Mouse (Mus musculus) c-Kit-positive CD71-positive TER-119-positive erythroid progenitor cells, embryonic 14.5 days (primary cell): Measurements from ENCODE around the gene Atad2b.
"Not testable (repeated sequence)": the region's sequence is repeated elsewhere in the genome, so short reads cannot be mapped to it uniquely, and the experiment has no call there.

Experiments
- DNase-seq: peaks from one replicate; pipeline ENCODE4 v3.0.0-alpha.2; 2013; ENCODE audit warnings: low spot score

Gene Atad2b

DNA sequence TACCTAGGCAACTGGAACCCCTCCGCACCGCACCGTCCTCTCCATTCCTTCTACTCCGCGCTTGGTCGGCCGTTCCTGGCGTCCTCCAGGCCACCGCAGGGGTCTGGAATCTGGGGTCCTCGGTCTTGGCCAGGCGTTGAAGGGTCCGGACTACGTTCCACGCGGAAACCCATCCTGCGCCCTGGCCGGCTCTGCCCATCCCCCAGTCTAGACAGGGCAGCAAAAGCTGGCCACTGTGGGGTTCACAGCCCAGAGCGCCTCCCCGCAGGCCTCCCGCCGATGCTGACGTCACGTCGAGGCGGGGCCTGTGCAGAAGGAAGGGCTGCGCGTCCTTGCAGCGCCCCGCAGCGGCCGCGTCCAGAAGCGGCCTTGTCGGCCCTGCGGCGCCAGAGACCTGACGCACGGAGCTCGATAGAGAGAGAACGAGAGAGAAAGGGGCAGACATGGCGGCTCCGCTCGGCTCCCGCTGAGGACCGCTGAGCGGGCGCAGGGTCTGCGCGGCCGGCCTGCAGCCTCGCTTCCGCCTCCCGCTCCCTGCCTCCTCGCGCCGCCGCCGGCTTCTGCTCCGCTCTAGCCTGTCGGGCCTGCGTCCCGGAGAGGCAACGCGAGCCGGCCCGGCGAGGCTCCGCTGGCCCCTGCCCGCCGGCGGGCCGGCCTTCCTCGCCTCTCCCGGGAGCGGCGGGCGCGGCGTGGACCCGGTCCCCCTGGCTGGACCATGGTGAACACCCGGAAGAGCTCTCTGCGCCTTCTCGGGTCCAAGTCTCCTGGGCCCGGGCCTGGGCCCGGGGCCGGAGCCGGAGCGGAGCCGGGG is at the start of gene Atad2b:
Gene Atad2b, plus strand, starts transcription at position 360 of the 811 bp plus-strand sequence.
- DNase-seq: peak; percentile 94

DNA sequence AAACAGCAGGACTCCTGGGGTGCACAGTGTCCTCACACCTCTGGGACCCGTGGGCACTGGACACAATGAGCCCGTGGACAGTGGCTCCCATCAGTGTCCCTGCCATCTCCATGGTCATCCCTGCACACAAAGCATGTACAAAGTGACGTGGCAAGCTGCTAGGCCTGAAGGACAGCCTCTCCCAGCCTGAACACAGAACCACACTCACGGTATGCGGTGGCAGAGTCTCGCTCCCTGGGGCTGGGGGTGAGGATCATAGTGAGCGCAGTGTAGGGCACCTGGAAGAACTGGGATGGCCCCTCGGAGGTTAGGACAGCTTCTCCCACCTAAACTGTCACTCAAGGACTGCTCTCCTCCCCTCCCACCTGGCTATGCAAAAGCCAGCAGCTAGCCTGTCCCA is 48.2 kb upstream of the Atad2b start:
- DNase-seq: no peak

DNA sequence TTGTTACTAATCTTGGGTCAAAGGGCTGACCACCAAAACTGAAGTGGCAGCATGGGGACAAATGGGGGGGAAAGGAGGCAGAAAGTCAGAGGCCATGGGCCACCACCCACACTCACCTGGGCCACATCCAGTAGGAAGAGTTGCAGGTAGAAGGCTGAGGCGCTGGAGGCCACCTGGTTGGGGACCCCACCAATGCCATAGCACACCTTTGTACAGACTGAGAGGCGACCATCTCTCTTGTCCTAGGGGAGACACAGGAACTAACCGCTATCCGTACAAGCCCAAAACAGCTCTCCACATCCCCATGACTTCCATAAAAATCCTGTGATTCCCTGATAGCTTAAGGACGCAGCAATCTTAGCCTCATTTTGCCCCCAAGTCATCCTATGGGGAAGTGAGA is 45.9 kb upstream of the Atad2b start:
- DNase-seq: no peak

DNA sequence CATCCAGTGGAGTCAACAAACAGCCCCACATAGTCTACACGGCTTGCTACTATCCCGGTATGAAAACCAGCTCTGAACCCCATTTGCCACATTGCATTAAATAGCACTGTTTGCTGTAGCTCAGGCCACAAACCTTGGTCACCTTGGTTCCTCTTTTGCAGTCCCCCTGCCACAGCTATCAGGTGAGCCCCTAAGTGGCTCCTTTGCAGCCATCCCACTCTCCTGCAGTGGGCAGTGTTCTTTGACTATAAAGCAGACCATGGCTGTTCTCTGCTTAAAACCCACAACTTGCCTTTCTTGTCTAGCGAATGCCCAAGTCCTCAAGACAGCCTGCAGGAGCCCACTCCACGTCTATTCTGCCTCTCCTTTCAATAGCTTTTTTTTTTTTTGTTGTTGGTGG is 44.9 kb upstream of the Atad2b start:
- DNase-seq: no peak

DNA sequence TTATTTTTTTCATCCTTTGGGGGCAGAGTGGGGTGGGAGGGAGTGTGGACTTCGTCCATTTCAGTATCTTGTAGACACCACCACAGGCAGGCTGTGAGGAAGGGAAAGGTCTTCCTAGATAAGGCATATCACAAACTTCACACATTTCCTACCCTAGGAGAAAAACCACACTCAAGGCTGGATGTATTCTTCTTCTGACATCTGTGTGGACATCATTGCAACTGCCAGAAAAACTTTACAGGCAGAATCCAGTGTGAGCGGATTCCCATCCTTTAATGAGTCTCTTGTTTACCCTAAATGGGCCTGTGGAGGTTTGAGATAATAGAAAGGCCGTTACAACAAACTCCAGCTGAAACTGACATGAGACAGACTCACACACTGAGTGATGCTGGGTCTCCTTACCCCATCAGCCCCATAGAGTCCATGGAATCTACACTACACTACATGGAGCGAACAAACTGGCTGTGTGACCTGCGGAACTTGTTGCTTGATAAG is 44.1 kb upstream of the Atad2b start:
- DNase-seq: peak; percentile 87

DNA sequence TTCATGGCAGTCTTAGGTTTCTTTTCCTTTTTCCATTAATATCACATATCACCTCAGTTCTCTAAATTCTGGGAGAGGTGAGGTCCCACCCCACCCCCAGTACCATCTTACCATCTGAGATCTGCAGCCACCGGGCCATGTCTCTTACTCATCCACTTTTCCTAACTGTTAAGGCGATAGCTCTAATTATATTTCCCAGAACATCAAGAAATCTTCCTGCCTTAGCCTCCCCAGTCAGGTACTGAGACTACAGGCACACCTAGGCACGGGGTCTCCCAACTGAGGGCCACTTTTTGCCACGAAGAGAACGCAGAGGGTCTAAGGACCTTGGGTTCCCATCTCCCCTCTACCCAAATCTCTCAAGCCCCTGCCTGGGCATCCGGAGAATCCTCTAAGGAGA is 43.6 kb upstream of the Atad2b start:
- DNase-seq: no peak

DNA sequence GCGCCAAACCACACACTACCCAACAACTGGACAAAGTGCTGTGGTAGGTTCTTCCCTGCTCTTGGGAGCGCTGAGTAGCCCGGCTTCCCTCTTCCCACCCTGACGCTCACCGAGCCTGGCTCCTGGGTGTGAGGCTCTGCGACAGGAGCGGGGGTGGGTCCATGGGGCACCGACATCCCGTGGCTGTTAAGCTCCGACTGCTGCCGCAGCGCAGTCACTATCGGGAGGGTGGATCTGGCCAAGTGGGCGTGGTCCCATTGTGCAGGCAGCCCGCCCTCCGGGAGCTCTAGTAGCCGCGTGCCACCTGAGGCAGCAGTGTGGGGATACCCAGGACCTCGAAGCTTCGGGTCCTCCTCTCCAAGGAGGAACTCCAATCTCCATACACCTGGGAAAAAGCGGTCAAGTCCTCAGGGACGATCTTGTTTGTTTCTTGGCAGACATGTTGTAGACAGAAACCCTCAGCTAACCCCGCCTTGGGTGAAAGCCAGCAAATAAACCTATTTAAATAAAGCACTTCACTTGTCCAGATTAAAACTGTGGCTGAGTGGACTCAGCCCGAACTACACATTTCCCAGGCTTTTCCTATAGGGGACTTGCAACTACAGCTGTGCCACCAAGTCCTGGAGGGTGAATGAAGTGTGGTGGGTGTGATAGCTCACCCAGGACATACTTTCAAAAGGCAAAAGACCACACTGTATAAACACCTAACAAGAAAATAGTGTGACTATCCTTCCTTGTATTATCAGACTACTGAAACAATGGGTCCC is 42.8 kb upstream of the Atad2b start, which contains the start of gene Mfsd2b:
Gene Mfsd2b, minus strand, starts transcription at position 199 of the 767 bp plus-strand sequence.
- DNase-seq: peak; percentile 91

DNA sequence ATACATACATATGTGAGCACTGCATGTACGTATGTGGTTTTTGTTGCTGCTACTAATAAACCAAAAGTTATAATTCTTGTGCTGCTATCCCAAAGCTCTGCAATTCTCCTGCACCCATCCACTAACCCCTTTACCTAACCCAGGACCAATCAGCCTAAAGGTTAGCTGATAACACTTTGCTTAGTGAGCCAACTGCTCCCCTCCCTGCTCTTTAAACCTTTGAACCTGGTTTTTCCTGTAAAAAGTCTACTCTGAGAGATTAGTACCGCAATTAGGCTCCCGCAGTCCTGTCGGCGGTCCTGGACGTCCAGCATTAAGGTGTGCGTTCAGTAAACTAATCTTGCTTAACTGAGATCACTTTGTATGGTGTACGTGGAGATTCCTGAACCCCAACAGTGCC is 41.5 kb upstream of the Atad2b start:
- no peak for DNase-seq

DNA sequence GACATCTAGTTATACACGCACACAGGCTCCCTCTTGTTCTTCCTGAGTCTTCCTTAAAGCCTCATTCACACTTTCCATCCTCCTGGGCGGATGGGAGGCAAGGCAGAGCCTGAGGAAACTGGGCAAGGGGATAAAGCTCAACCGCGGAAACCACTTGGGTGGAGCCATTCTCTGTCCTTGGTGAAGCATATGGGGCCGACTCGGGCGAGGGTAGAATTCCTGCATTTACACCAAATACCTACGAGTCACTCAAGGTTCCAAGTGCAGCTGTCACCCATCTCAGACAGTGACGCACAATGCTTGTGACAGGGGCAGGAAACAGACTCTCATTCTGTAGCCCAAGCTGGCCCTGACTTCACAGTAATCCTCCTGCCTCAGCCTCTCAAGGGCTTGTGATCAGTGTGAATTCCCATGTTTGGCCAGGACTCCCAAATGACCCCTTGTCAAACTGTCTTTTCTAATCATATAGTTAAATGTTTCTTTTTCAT is 38.8 kb upstream of the Atad2b start:
- DNase-seq: no peak

DNA sequence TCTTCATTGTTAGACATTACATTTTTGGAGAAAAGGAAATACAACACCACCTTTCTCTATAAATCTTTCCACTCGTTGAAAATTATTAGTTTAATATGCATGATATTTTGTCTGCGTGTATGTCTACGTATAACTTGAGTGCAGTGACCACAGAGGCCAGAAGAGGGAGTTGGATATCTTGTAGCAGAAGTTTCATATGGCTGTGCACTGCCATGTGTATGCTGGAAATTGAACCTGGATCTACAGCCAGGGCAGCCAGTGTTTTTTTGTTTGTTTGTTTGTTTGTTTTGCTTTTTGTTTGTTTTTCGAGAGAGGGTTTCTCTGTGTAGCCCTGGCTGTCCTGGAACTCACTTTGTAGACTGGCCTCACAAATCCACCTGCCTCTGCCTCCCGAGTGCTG is 38.1 kb upstream of the Atad2b start:
- DNase-seq: no peak

DNA sequence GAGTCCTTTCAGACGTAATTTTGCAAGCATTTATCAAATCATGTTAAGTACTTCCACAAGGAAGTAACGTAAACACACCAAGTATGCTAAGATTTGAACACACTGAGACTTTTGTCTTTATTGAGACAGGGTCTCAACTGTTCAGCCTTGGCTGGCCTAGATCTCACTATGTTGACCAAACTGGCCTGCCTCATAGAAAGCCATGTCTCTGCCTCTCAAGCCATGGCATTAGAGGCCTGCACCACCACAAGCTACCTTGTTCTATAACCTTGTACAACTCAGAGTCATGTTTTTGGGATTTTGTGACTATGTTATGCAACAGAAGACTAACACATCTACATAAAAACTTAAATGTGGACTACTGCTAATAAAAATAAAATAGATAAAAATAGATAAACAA is 35.1 kb upstream of the Atad2b start:
- no peak for DNase-seq

DNA sequence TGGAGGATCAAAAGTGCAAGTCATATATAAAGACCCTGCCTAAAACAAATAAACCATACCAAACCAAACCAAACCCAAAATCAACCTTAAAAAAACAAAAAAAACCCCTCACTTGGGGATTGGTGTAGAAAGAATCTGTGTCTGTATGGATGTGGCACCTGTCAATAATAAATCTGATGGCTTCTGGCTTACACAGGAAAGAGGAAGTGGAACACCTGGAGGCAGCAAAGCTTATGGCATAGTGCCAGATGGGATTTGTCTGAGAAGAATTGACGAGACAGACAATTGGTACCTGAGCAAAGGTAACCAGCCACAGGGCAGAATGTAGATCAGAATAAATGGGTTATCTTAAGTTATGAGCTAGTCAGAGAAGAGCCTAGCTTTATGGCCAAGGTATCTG is 32.1 kb upstream of the Atad2b start:
- DNase-seq: no peak

DNA sequence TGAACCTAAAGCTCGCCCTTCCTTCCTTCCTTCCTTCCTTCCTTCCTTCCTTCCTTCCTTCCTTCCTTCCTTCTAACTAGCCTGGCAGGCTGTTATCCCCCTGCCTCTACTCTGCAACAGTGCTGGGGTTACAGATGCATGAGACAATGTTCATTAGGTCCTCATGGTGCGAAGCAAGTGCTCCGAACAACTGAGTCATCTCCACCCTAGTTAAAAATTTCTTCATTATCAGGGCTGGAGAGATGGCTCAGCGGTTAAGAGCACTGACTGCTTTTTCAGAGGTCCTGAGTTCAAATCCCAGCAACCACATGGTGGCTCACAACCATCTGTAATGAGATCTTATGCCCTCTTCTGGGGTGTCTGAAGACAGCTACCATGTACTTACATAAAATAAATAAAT is 30.6 kb upstream of the Atad2b start:
- DNase-seq: not testable (repeated sequence)

DNA sequence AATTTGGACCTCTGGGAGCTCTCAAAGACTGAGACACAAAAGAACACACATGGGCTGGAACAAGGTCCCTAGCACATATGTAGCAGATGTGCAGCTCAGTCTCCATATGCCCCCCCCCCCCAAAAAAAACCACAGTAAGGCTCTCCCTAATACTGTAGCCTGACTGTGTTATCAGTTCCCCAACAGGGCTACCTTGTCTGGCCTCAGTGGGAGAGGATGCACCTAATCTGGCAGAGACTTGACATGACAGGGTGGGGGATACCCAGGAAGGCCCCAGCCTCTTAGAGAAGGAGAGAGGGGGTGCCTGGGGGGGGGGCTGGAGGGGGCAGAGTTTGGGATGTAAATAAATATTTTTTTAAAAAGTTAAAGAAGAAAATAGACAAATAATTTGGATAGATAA is 28.4 kb upstream of the Atad2b start:
- no peak for DNase-seq

DNA sequence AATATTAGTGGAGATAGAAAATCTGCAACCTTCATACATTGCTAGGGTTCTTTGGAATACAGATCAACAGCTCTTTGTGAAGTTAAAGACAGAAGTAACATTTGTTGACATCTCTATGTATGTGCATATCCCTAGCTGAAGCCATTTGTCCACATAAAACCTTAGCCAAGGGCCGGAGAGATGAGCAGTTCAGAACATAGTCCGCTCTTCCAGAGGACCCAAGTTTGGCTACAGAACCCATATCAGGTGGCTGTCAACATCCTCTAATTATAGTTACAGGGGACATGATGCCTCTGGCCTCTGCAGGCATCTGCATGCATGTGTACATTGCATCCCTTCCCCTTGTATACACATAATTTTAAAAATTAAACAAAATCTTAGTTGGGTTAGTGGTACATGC is 27.9 kb upstream of the Atad2b start:
- DNase-seq: no peak

DNA sequence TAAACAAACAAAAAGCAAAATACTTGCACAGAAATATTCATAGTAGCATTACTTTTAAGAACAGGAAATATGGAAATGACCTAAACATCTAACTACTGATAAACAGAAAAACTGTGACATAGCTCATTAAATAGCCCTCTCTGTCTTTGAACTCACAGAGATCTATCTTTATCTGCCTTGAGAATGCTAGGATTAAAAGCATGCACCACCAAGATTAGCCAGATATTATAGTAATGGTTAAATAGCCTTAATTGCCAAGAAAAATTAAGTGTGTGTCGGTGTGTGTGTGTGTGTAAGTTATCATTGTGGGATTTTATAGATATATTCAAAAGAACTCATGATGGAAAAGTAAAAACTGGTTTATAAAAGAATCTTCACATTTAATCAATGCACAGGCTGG is 27.3 kb upstream of the Atad2b start:
- DNase-seq: no peak

DNA sequence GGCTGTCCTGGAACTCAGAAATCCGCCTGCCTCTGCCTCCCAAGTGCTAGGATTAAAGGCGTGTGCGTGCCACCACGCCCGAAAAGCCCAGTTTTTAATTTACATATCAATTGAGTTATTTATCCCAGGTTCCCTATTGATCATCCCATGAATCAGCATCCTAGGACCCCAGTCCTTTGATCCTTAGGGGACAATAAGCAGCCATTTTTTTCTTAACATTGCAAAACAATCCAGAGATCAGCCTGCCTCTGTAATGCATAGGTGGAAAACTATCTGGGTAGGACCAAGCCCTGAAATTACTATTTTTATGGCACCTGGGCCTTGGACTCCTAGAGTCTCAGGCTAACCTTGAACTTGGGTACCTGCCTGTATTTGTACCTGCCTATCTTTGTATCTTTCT is 19.1 kb upstream of the Atad2b start:
- no peak for DNase-seq

DNA sequence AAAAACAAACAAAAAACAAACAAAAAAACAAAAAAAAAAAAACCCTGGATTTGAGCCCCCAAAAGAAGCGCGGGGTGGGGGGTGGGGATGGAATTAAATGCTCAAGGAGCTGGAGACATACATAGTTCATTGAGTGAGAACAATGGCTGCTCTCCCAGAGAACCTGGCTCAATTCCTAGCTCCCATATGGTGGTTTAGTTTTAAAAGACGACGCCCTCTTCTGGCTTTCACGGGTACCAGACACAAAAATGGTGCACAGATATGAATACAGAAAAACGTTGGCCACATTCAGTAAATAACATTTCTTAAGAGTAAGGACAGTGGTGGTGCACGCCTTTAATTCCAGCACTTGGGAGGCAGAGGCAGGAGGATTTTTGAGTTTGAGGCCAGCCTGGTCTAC is 11.2 kb upstream of the Atad2b start:
- DNase-seq: no peak

DNA sequence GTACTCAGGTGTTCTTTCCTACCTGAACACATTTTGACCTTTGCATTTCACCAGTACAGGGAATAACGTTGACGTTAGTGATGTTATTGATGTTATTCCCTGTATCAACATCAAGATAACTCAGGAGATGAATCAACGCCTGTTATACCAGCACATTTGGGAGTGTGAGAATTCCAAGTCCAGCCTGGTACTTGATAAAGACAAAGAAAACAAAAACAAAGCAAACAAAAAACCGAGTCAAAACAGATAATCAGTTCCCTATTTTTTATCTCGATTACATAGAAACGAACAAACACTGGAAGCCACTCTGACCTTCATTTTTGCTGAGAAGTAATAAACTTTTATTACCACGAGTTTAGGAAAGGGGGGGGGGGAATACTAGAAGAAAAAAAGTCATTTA is 10.7 kb upstream of the Atad2b start:
- no peak for DNase-seq

DNA sequence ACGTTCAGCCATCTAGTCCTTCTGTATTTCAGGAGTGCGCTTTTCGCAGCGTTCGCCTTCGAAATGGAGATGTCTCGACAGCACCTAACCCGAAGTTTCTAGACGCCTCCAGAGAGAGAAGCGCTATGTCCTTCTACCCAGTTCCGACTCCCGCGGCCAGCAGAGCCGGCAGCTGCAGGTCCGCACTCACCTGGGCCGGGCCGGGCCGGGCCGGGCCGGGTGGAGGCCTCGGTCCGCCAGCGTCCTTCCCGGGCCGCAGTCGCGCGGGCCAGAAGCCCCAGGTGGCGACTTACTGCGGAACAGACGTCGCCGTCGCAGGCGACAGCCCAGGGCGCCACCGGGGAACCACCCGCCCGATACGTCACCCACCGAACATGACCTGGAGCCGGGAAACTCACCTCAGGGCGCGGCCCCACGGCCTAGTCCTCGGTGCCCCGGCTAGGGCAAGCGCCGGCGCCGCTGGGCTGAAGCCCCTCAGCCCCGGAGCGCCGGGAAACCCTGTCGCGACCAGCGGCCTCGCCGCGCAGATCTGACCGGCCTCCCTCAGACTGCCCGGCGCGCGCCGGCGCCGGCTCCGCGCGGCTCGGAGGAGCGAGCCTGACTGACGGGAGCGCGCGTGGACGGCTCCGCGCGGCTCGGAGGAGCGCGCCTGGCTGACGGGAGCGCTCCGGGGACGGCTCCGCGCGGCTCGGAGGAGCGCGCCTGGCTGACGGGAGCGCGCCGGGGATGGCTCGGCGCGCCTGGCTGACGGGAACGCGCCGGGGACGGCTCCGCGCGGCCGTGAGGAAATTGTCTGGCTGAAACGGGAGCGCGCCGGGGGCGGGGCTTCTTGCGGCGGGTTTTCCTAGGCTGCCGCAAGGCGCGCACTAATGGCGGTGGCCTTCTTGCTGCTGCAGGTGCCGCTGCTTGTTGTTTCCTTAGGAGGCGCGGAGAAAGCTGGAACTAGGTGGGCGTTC is 9.9 kb upstream of the Atad2b start, which contains the start of gene Ubxn2a:
Gene Ubxn2a, minus strand, starts transcription at position 755 of the 956 bp plus-strand sequence.
- DNase-seq: peak; percentile 94

DNA sequence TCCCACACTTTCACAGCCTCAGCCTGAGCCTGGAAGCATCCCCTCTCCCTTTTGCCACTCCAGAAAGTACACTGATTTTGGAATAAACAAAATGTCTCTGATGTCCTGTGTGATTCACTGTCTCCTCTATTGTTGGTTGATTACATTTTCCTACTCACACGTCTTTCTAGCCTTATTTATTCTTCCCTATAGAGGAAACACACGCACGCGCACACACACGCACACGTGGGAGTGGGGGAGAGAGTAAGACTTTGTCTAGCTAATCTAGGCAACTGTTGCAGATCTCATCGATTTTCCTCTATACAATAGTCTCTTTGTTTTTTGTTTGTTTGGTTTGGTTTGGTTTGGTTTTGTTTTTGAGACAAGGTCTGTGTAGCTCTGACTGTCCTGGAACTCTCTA is 8.8 kb upstream of the Atad2b start:
- DNase-seq: no peak

DNA sequence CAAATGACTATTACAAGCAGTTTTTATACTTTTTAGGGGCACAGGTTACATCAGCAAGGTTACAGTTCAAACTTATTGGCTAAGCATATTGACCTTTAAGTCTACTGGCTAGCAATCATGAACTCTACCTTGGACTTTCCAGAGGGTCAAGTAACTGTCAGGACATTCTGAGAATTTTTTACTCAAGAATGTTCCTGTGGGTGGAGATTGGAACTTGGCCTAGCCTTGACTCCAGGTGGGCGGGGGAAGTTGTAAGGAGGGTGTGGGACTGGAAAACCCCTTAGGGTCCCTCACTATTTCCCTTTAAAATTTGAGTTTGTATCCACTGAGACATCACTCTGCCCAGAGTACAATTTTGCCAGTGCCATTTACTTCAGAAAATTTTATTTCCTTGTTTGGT is 6.7 kb upstream of the Atad2b start:
- not testable (repeated sequence) for DNase-seq
